Mouse (Mus musculus) neural tube, embryonic 14.5 days (tissue): ENCODE measurements around the gene Hagh. TPM values are rescaled to one million over a fixed set of nuclear protein-coding genes. Genes with fewer than 3 reads are reported as not detected.

ENCODE experiments used
- ATAC-seq: fragments of 200-750 bp; cut with Nextera tagmentation; 2 replicates; pipeline ENCODE4 v1.8.0; 2017; ENCODE audit warnings: low read depth, mild to moderate bottlenecking, moderate TSS enrichment, moderate library complexity
- H3K27ac ChIP-seq: fragments of 300-500 bp; sonication (generic); 2 replicates; pipeline ENCODE4 v1.5.1; 2014; ENCODE audit warnings: low read depth, mild to moderate bottlenecking, control low read depth, low read length, moderate library complexity, mixed read lengths
- H3K27me3 ChIP-seq: fragments of 300-500 bp; sonication (generic); 2 replicates; pipeline ENCODE4 v1.6.1; 2014; ENCODE audit warnings: low read length; ENCODE audit not compliant: control insufficient read depth, insufficient read depth
- H3K36me3 ChIP-seq: fragments of 300-500 bp; sonication (generic); 2 replicates; pipeline ENCODE4 v1.6.1; 2014; ENCODE audit warnings: low read length, mixed read lengths; ENCODE audit not compliant: control insufficient read depth, insufficient read depth
- H3K4me1 ChIP-seq: fragments of 300-500 bp; sonication (generic); 2 replicates; pipeline ENCODE4 v1.6.1; 2014; ENCODE audit warnings: low read length; ENCODE audit not compliant: control insufficient read depth, insufficient read depth
- H3K4me2 ChIP-seq: fragments of 300-500 bp; sonication (generic); 2 replicates; pipeline ENCODE4 v1.6.1; 2014; ENCODE audit warnings: mild to moderate bottlenecking, low read depth, low read length, control low read depth
- H3K4me3 ChIP-seq: fragments of 300-500 bp; sonication (generic); 2 replicates; pipeline ENCODE4 v1.5.1; 2014; ENCODE audit warnings: low read depth, low read length, control low read depth, mixed read lengths
- H3K9ac ChIP-seq: fragments of 300-500 bp; sonication (generic); replicated peaks from 2 replicates; pipeline ENCODE4 v1.6.1; 2014; ENCODE audit warnings: low read depth, mild to moderate bottlenecking, control low read depth, low read length, mixed read lengths
- H3K9me3 ChIP-seq: fragments of 300-500 bp; sonication (generic); 2 replicates; pipeline ENCODE4 v1.6.1; 2016; ENCODE audit warnings: low read length; ENCODE audit not compliant: control insufficient read depth
- WGBS: fragments of 180-500 bp; shearing (Covaris S2); extraction: QIAGEN DNeasy Blood & Tissue Kit; methylation state at CpG from one replicate; pipeline ENCODE4 v1.1.7; 2014; 5-methylcytosine and 5-hydroxymethylcytosine counted together
- polyA plus RNA-seq: library from polyadenylated mRNA; unstranded; fragments of >200 nt; fragmentation: Nextera tagmentation; extraction: Ambion mirVana; gene quantifications from 2 replicates; pipeline ENCODE4 v1.2.1, GENCODE M21; 2014

Hagh gene
- polyA plus RNA-seq, 1 experiment from 2014 or later = 77.2 TPM

GRCm38 (mm10) chr17:24856589-24856988 lies 16.6 kb downstream of the Hagh start:
- H3K4me3 ChIP-seq = no peak overlapping the region
- WGBS = 94% methylated on average over 13 of the region's 13 CpGs

GRCm38 (mm10) chr17:24857831-24858470 lies 18.0 kb downstream of the Hagh start:
- Histone ChIP-seq H3K4me2 (no peak overlapping the region), H3K9ac (no peak overlapping the region), H3K4me3 (no peak overlapping the region), H3K36me3 (peaks cover 9% of the 10 kb centered on the region; the same call in 1 of the 2 replicates), H3K27me3 (no peaks in the 10 kb centered on the region), H3K27ac (no peak overlapping the region), H3K9me3 (no peaks in the 10 kb centered on the region), H3K4me1 (no peaks in the 10 kb centered on the region)
- WGBS = 87% methylated on average over 8 of the region's 8 CpGs
- ATAC-seq = no peak

More at GRCm38 (mm10) chr17:24856589-24856988, 16.6 kb downstream of the Hagh start:
- H3K36me3 ChIP-seq = 0 out of 2 replicates have a peak, but pooled peaks cover 5% of the 10 kb centered on the region
- H3K27ac ChIP-seq = no peak overlapping the region
- no peaks in the 10 kb centered on the region for H3K27me3 ChIP-seq
- peaks cover 1% of the 10 kb centered on the region for H3K4me1 ChIP-seq
- no peaks in the 10 kb centered on the region for H3K9me3 ChIP-seq
- no peak overlapping the region for H3K9ac ChIP-seq
- no peak for ATAC-seq
- no peak overlapping the region for H3K4me2 ChIP-seq

DNA sequence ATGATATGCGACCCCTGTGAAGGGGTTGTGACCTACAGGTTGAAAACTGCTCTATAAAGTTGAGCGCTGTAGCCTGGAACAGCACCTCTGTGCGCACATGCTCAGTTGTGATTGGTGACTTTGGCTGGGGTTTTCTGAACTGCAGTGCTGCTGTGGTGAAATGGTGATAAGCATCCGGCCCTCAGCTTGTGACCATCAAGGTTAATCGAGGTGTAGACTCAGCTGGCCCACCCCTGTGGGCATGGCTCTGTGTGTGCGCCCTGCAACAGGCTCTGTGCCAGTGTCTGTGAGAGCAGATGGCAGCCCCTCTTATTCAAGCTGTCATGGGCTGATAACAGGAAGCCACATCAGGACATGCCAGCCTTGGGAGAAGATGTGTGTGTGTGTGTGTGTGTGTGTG lies 19.0 kb downstream of the Hagh start:
- Histone ChIP-seq H3K4me2 (no peak overlapping the region), H3K4me3 (no peak overlapping the region), H3K4me1 (no peaks in the 10 kb centered on the region), H3K9me3 (no peaks in the 10 kb centered on the region), H3K9ac (no peak overlapping the region), H3K27me3 (no peaks in the 10 kb centered on the region), H3K36me3 (peaks cover 9% of the 10 kb centered on the region; the same call in 1 of the 2 replicates), H3K27ac (no peak overlapping the region)
- ATAC-seq = no peak
- 84% methylated on average over 6 of the region's 6 CpGs for WGBS

DNA sequence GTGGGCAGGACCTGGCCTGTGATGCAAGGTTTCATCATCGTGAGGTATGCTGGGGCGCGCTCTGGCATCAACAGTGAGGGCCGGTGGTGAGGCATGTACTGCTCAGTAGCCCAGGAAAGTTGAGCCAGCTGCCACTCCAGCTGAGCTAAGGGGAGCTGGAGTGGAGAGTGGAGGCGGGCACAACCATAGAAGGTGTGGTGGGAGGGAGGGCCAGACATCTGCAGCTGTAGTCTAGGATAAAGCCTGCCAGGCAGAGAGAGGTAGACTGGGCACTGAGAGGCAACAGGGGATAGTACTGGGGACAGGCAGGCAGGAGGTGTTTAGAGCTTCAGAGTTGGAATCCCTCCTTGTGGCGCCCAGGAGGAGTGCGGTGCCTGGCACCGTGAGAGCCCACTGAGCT lies 20.1 kb downstream of the Hagh start:
- Histone ChIP-seq H3K27me3 (no peaks in the 10 kb centered on the region), H3K36me3 (peaks cover 14% of the 10 kb centered on the region; the same call in 1 of the 2 replicates), H3K9me3 (no peaks in the 10 kb centered on the region), H3K4me3 (no peak overlapping the region), H3K27ac (no peak overlapping the region), H3K9ac (no peak overlapping the region), H3K4me2 (no peak overlapping the region), H3K4me1 (no peaks in the 10 kb centered on the region)
- 91% methylated on average over 8 of the region's 8 CpGs for WGBS
- no peak for ATAC-seq

- Histone ChIP-seq H3K9me3 (no peaks in the 10 kb centered on the region), H3K27ac (no peak overlapping the region), H3K27me3 (no peaks in the 10 kb centered on the region), H3K9ac (no peak overlapping the region), H3K4me2 (no peak overlapping the region), H3K36me3 (peaks cover 18% of the 10 kb centered on the region; the same call in 1 of the 2 replicates), H3K4me1 (no peaks in the 10 kb centered on the region), H3K4me3 (no peak overlapping the region)
- ATAC-seq = no peak
- 93% methylated on average over 3 of the region's 3 CpGs for WGBS
These were observed 21.8 kb downstream of the Hagh start for GRCm38 (mm10) chr17:24861785-24862184.

DNA sequence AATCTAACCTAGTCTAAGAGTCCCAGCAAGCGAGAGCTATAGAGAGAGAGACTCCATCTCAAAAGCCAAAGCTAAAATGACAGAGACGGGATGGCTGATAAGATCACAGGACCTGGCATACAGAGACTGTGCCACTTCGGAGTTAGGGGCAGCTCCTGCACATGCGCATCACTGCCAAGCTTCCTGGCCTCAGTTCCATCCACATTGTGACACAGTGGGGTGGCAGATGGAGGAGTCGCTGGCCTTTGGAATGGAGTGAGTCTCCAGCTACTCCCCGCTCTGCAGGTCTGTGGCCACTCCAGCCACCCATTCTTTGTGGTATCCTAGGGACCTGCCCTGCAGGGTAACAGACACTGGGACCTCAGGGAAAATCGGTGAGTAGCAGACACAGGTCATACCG lies 25.8 kb downstream of the Hagh start, which contains the start of gene Igfals:
TSS of gene Igfals (plus strand) at position 222 of the 400 bp plus-strand sequence.
- H3K27me3 ChIP-seq = no peaks in the 10 kb centered on the region
- no peaks in the 10 kb centered on the region for H3K4me1 ChIP-seq
- H3K4me3 ChIP-seq = no peak within 1 kb of the TSS
- no peak for ATAC-seq
- 87% methylated on average over 8 of the region's 8 CpGs for WGBS
- no peaks in the 10 kb centered on the region for H3K9me3 ChIP-seq
- H3K36me3 ChIP-seq = peaks cover 13% of the 10 kb centered on the region; the same call in 1 of the 2 replicates
- H3K27ac ChIP-seq = no peak within 1 kb of the TSS
- no peak within 1 kb of the TSS for H3K9ac ChIP-seq
- no peak within 1 kb of the TSS for H3K4me2 ChIP-seq

GRCm38 (mm10) chr17:24867914-24868313 lies 28.0 kb downstream of the Hagh start:
- Histone ChIP-seq H3K27ac (no peak overlapping the region), H3K4me1 (no peaks in the 10 kb centered on the region), H3K4me3 (no peak overlapping the region), H3K4me2 (no peak overlapping the region), H3K36me3 (peaks cover 9% of the 10 kb centered on the region; the same call in 1 of the 2 replicates), H3K9me3 (no peaks in the 10 kb centered on the region), H3K9ac (no peak overlapping the region), H3K27me3 (no peaks in the 10 kb centered on the region)
- ATAC-seq = no peak
- 95% methylated on average over 10 of the region's 10 CpGs for WGBS

GRCm38 (mm10) chr17:24873695-24874404 lies 33.9 kb downstream of the Hagh start:
- Histone ChIP-seq H3K36me3 (no peaks in the 10 kb centered on the region), H3K4me2 (no peak overlapping the region), H3K4me1 (no peaks in the 10 kb centered on the region), H3K9me3 (no peaks in the 10 kb centered on the region), H3K27ac (no peak overlapping the region), H3K27me3 (no peaks in the 10 kb centered on the region), H3K9ac (no peak overlapping the region), H3K4me3 (no peak overlapping the region)
- no peak for ATAC-seq
- WGBS = 50% methylated on average over 4 of the region's 4 CpGs

DNA sequence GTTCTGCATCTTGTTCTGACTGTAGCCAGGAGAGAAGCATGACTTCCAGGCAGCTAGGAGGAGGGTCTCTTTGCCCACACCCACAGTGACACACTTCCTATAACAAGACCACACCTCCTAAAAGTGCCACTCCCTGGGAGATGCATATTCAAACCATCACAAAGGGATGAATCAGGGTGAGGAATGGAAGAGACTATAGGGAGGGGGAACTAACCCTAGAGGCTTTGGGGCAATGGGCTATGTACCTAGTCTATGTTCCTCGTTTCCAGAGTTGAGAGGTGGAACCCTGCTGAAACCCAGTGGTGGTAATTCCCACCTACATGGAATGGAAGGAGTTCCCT lies 34.4 kb downstream of the Hagh start:
- Histone ChIP-seq H3K27ac (no peak overlapping the region), H3K9ac (no peak overlapping the region), H3K4me1 (no peaks in the 10 kb centered on the region), H3K4me3 (no peak overlapping the region), H3K4me2 (no peak overlapping the region), H3K36me3 (no peaks in the 10 kb centered on the region), H3K27me3 (no peaks in the 10 kb centered on the region), H3K9me3 (no peaks in the 10 kb centered on the region)
- no peak for ATAC-seq
- 35% methylated on average over 1 of the region's 1 CpGs for WGBS
